Mouse (Mus musculus): ENCODE results near the gene Acp7. TPM values are rescaled to one million over a fixed set of nuclear protein-coding genes. Genes with fewer than 3 reads are reported as not detected.

The Acp7 gene
- polyA plus RNA-seq, 1 experiment from 2014 or later: 10.9 TPM

- WGBS: 89% methylated on average over 5 of the region's 5 CpGs
- Histone ChIP-seq H3K27me3 (ENCODE audit: control insufficient read depth, insufficient read depth, low read length) (no peaks in the 10 kb centered on the region), H3K4me2 (replicated peaks; ENCODE audit: low read depth) (no peak overlapping the region), H3K4me1 (replicated peaks; ENCODE audit: control insufficient read depth, insufficient read depth) (no peaks in the 10 kb centered on the region), H3K9ac (ENCODE audit: low read length) (no peak overlapping the region), H3K27ac (replicated peaks) (no peak overlapping the region), H3K9me3 (ENCODE audit: control insufficient read depth, low read length) (no peaks in the 10 kb centered on the region), H3K4me3 (ENCODE audit: low read depth, low read length) (no peak overlapping the region), H3K36me3 (ENCODE audit: control insufficient read depth, insufficient read depth, low read length) (no peaks in the 10 kb centered on the region)
- DNase-seq (ENCODE audit: low spot score): no peak
- TF ChIP-seq EP300 (optimal IDR thresholded peaks at IDR 0.05) (no peak), CTCF (IDR thresholded peaks at IDR 0.05; ENCODE audit: low read depth) (no peak)
- ATAC-seq (ENCODE audit: low FRiP score, low TSS enrichment): no peak
These were observed 41.1 kb upstream of the Acp7 start for GRCm38 (mm10) chr7:28672276-28672675.

- H3K4me1 ChIP-seq (replicated peaks; ENCODE audit: control insufficient read depth, insufficient read depth): no peaks in the 10 kb centered on the region
- no peaks in the 10 kb centered on the region for H3K36me3 ChIP-seq (ENCODE audit: control insufficient read depth, insufficient read depth, low read length)
- no peak for TF ChIP-seq EP300 (optimal IDR thresholded peaks at IDR 0.05)
- TF ChIP-seq CTCF (IDR thresholded peaks at IDR 0.05; ENCODE audit: low read depth): peak; percentile 40
- no peak overlapping the region for H3K27ac ChIP-seq (replicated peaks)
- DNase-seq (ENCODE audit: low spot score) (no peak), ATAC-seq (ENCODE audit: low FRiP score, low TSS enrichment) (no peak)
- H3K4me2 ChIP-seq (replicated peaks; ENCODE audit: low read depth): no peak overlapping the region
- H3K9ac ChIP-seq (ENCODE audit: low read length): no peak overlapping the region
- 28% methylated on average over 4 of the region's 4 CpGs for WGBS
- H3K27me3 ChIP-seq (ENCODE audit: control insufficient read depth, insufficient read depth, low read length): no peaks in the 10 kb centered on the region
- H3K4me3 ChIP-seq (ENCODE audit: low read depth, low read length): no peak overlapping the region
- no peaks in the 10 kb centered on the region for H3K9me3 ChIP-seq (ENCODE audit: control insufficient read depth, low read length)
These were observed 40.0 kb upstream of the Acp7 start for GRCm38 (mm10) chr7:28671172-28671571.

GRCm38 (mm10) chr7:28665620-28666579, 34.8 kb upstream of the Acp7 start:
- Histone ChIP-seq H3K27me3 (ENCODE audit: control insufficient read depth, insufficient read depth, low read length) (no peaks in the 10 kb centered on the region), H3K4me3 (ENCODE audit: low read depth, low read length) (peak overlapping the region; percentile 2; the same call in 1 of the 2 replicates), H3K4me1 (replicated peaks; ENCODE audit: control insufficient read depth, insufficient read depth) (no peaks in the 10 kb centered on the region), H3K4me2 (replicated peaks; ENCODE audit: low read depth) (peak overlapping the region; percentile 34), H3K9me3 (ENCODE audit: control insufficient read depth, low read length) (no peaks in the 10 kb centered on the region), H3K9ac (ENCODE audit: low read length) (no peak overlapping the region), H3K36me3 (ENCODE audit: control insufficient read depth, insufficient read depth, low read length) (no peaks in the 10 kb centered on the region), H3K27ac (replicated peaks) (no peak overlapping the region)
- 9% methylated on average over 15 of the region's 15 CpGs for WGBS
- DNase-seq (ENCODE audit: low spot score): peak; percentile 29
- TF ChIP-seq CTCF (IDR thresholded peaks at IDR 0.05; ENCODE audit: low read depth) (no peak), EP300 (optimal IDR thresholded peaks at IDR 0.05) (no peak)
- ATAC-seq (ENCODE audit: low FRiP score, low TSS enrichment): no peak; the same call in 1 of the 2 replicates

GRCm38 (mm10) chr7:28656430-28656829, 25.3 kb upstream of the Acp7 start:
- Histone ChIP-seq H3K4me1 (replicated peaks; ENCODE audit: control insufficient read depth, insufficient read depth) (no peaks in the 10 kb centered on the region), H3K9ac (ENCODE audit: low read length) (no peak overlapping the region), H3K36me3 (ENCODE audit: control insufficient read depth, insufficient read depth, low read length) (no peaks in the 10 kb centered on the region), H3K27ac (replicated peaks) (no peak overlapping the region), H3K4me2 (replicated peaks; ENCODE audit: low read depth) (no peak overlapping the region), H3K4me3 (ENCODE audit: low read depth, low read length) (no peak overlapping the region), H3K9me3 (ENCODE audit: control insufficient read depth, low read length) (no peaks in the 10 kb centered on the region), H3K27me3 (ENCODE audit: control insufficient read depth, insufficient read depth, low read length) (no peaks in the 10 kb centered on the region)
- TF ChIP-seq EP300 (optimal IDR thresholded peaks at IDR 0.05): no peak
- no peak for TF ChIP-seq CTCF (IDR thresholded peaks at IDR 0.05; ENCODE audit: low read depth)
- 65% methylated on average over 4 of the region's 4 CpGs for WGBS
- no peak for DNase-seq (ENCODE audit: low spot score)
- ATAC-seq (ENCODE audit: low FRiP score, low TSS enrichment): no peak

GRCm38 (mm10) chr7:28651157-28651556, 20.0 kb upstream of the Acp7 start:
- H3K27ac ChIP-seq (replicated peaks): no peak overlapping the region
- TF ChIP-seq EP300 (optimal IDR thresholded peaks at IDR 0.05) (no peak), CTCF (IDR thresholded peaks at IDR 0.05; ENCODE audit: low read depth) (peak; percentile 52)
- H3K36me3 ChIP-seq (ENCODE audit: control insufficient read depth, insufficient read depth, low read length): no peaks in the 10 kb centered on the region
- 89% methylated on average over 2 of the region's 2 CpGs for WGBS
- no peak overlapping the region for H3K9ac ChIP-seq (ENCODE audit: low read length)
- DNase-seq (ENCODE audit: low spot score) (no peak), ATAC-seq (ENCODE audit: low FRiP score, low TSS enrichment) (no peak)
- no peak overlapping the region for H3K4me3 ChIP-seq (ENCODE audit: low read depth, low read length)
- H3K9me3 ChIP-seq (ENCODE audit: control insufficient read depth, low read length): no peaks in the 10 kb centered on the region
- H3K4me2 ChIP-seq (replicated peaks; ENCODE audit: low read depth): no peak overlapping the region
- no peaks in the 10 kb centered on the region for H3K4me1 ChIP-seq (replicated peaks; ENCODE audit: control insufficient read depth, insufficient read depth)
- no peaks in the 10 kb centered on the region for H3K27me3 ChIP-seq (ENCODE audit: control insufficient read depth, insufficient read depth, low read length)

- TF ChIP-seq EP300 (optimal IDR thresholded peaks at IDR 0.05) (no peak), CTCF (IDR thresholded peaks at IDR 0.05; ENCODE audit: low read depth) (peak; percentile 47)
- Histone ChIP-seq H3K9me3 (ENCODE audit: control insufficient read depth, low read length) (no peaks in the 10 kb centered on the region), H3K36me3 (ENCODE audit: control insufficient read depth, insufficient read depth, low read length) (no peaks in the 10 kb centered on the region), H3K27ac (replicated peaks) (no peak overlapping the region), H3K4me3 (ENCODE audit: low read depth, low read length) (no peak overlapping the region), H3K4me1 (replicated peaks; ENCODE audit: control insufficient read depth, insufficient read depth) (no peaks in the 10 kb centered on the region), H3K4me2 (replicated peaks; ENCODE audit: low read depth) (no peak overlapping the region), H3K27me3 (ENCODE audit: control insufficient read depth, insufficient read depth, low read length) (no peaks in the 10 kb centered on the region), H3K9ac (ENCODE audit: low read length) (no peak overlapping the region)
- WGBS: 30% methylated on average over 7 of the region's 7 CpGs
- ATAC-seq (ENCODE audit: low FRiP score, low TSS enrichment): peak; percentile 36; the same call in 1 of the 2 replicates
- peak; percentile 21 for DNase-seq (ENCODE audit: low spot score)
These were observed 15.9 kb upstream of the Acp7 start for GRCm38 (mm10) chr7:28647016-28647415.
